Mouse (Mus musculus): ENCODE measurements around the gene Sgms2. TPM values are rescaled to one million over a fixed set of nuclear protein-coding genes. Genes with fewer than 3 reads are reported as not detected.

Gene Sgms2
- polyA plus RNA-seq, 1 experiment from 2014 or later, result 9.2 TPM

DNA sequence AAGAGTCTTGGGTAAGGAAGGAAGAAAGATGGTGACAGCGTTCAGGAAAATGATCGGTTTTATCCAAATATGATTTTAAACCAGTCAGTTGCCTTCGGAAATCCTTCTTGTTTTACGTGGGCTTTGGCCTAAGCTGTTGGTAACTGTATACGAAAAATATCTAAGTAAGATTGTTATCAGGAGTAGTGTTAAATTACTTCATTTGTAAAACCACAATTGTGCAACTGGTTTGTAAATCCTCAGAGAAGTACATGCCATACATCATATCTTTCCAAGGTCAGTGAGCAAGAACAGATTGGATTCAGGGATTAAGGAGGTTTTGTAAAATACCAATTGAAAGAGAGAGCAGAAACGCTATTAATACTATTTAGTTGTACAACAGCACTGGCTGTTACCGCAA, 185.0 kb downstream of the Sgms2 start:
- H3K4me2 ChIP-seq (ENCODE audit: low read depth, low read length), result no peak overlapping the region
- ATAC-seq, result no peak
- H3K4me3 ChIP-seq (ENCODE audit: low read depth, low read length), result no peak overlapping the region
- H3K27ac ChIP-seq (ENCODE audit: low read depth), result no peak overlapping the region
- H3K9ac ChIP-seq (replicated peaks), result no peak overlapping the region
- 82% methylated on average over 7 of the region's 7 CpGs for WGBS (ENCODE audit: insufficient replicate concordance)
- peaks cover 3% of the 10 kb centered on the region; the same call in 1 of the 2 replicates for H3K9me3 ChIP-seq (ENCODE audit: low read length)
- TF ChIP-seq EP300 (IDR thresholded peaks at IDR 0.05; ENCODE audit: low read depth), result no peak
- no peak for TF ChIP-seq CTCF (IDR thresholded peaks at IDR 0.05; ENCODE audit: low read depth)
- no peaks in the 10 kb centered on the region for H3K27me3 ChIP-seq (ENCODE audit: insufficient read depth, low read length)
- H3K36me3 ChIP-seq (replicated peaks; ENCODE audit: insufficient read depth, low read length), result no peaks in the 10 kb centered on the region
- peaks cover 11% of the 10 kb centered on the region for H3K4me1 ChIP-seq (ENCODE audit: insufficient read depth)
- DNase-seq, result no peak

DNA sequence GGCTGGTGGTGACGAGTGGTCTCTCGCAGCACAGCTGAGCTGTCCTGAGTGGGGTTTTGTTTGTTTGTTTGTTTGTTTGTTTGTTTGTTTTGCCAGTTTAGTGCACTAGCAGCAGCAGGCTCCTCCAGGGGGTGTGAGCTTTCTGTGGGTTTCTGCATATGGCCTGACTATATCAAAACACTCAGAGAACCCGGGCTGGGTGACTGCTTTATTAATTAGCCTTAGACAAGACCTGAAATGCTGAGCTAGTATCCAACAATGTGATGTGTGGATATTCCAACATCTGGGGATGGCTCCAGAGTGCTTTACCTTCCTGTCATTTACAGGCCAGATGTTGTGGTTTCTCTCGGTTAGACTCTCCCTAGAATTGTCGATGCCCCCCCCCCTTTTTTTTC, 187.9 kb downstream of the Sgms2 start:
- WGBS (ENCODE audit: insufficient replicate concordance), result 19% methylated on average over 5 of the region's 5 CpGs
- Histone ChIP-seq H3K36me3 (replicated peaks; ENCODE audit: insufficient read depth, low read length) (no peaks in the 10 kb centered on the region), H3K4me3 (ENCODE audit: low read depth, low read length) (peak overlapping the region; percentile 63), H3K9ac (replicated peaks) (0 out of 2 replicates have a peak overlapping the region, but pooled peaks have one; percentile 58), H3K9me3 (ENCODE audit: low read length) (no peaks in the 10 kb centered on the region), H3K4me1 (ENCODE audit: insufficient read depth) (peaks cover 8% of the 10 kb centered on the region), H3K27me3 (ENCODE audit: insufficient read depth, low read length) (no peaks in the 10 kb centered on the region), H3K27ac (ENCODE audit: low read depth) (no peak overlapping the region), H3K4me2 (ENCODE audit: low read depth, low read length) (peak overlapping the region; percentile 96)
- DNase-seq (no peak), ATAC-seq (peak; percentile 23)
- TF ChIP-seq EP300 (IDR thresholded peaks at IDR 0.05; ENCODE audit: low read depth), result no peak
- no peak for TF ChIP-seq CTCF (IDR thresholded peaks at IDR 0.05; ENCODE audit: low read depth)

DNA sequence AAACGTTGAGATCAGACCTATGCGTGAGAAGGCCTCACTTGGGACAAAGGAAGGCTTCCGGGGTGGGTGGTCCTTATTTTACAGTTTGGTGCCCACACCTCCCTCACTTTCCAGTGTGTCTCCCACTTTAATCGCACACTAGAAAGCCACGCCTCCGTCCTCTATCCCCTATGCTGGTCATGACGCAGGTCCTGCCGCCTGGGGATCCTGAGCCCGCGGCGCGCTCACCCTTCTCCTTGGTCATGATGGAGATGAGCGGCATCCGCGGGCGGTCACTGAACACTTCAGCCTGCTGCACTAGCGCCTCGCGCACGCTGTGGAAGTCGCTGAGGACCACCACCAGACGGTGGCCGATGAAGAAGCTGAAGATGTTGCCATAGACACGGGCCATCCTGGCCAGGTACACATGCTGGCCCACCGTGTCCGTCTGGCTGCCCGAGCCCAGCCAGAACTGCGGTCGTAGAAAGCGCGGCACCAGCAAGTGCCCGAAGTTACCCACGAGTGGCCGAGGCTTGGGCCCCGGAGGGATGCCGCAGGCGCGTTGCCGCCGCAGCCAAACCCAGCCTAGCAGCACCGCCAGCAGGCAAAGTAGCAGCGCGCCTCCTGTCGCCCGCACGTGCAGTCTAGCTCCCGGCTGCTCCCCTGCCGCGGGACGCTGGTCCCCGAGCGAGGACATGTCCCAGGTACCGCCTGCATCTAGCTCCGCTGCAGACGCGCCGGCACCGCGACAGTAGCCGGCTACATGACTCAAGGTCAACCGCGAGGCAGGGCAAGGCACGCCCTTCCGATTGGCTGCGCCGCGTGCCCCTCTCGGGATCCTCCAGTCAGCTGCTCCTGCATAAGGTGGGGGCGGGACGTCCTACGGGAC, 188.5 kb downstream of the Sgms2 start, which contains the start of gene Cyp2u1:
Gene Cyp2u1, minus strand, starts transcription at position 776 of the 868 bp plus-strand sequence.
- Histone ChIP-seq H3K36me3 (replicated peaks; ENCODE audit: insufficient read depth, low read length) (no peaks in the 10 kb centered on the region), H3K9ac (replicated peaks) (peak within 1 kb of the TSS; percentile 58; the same call in 1 of the 2 replicates), H3K27me3 (ENCODE audit: insufficient read depth, low read length) (no peaks in the 10 kb centered on the region), H3K4me1 (ENCODE audit: insufficient read depth) (peaks cover 8% of the 10 kb centered on the region), H3K4me3 (ENCODE audit: low read depth, low read length) (peak within 1 kb of the TSS; percentile 63), H3K4me2 (ENCODE audit: low read depth, low read length) (peak within 1 kb of the TSS; percentile 96), H3K9me3 (ENCODE audit: low read length) (no peaks in the 10 kb centered on the region), H3K27ac (ENCODE audit: low read depth) (no peak within 1 kb of the TSS)
- peak; percentile 95 for ATAC-seq
- no peak for TF ChIP-seq EP300 (IDR thresholded peaks at IDR 0.05; ENCODE audit: low read depth)
- TF ChIP-seq CTCF (IDR thresholded peaks at IDR 0.05; ENCODE audit: low read depth), result peak; percentile 40
- peak; percentile 83 for DNase-seq
- WGBS (ENCODE audit: insufficient replicate concordance), result 2% methylated on average over 65 of the region's 71 CpGs

DNA sequence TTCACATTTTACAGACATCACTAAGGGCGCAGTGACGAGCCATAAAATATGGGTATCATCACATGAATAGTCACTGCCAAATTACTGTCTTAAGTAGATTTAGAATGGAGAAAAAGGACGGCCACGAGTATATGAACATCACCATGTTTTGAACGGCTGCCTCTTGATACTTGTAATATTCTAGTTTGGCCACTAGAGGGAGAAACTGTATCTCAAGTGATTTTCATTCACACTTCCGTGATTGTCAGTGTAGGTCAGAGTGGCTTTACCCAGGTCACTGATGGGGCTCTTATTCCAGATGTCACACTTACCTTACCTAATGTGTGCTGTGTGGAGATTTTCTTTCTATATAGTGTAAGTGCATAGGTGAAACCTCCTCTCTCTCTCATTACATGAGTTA, 191.3 kb downstream of the Sgms2 start:
- Histone ChIP-seq H3K27me3 (ENCODE audit: insufficient read depth, low read length) (no peaks in the 10 kb centered on the region), H3K9me3 (ENCODE audit: low read length) (no peaks in the 10 kb centered on the region), H3K27ac (ENCODE audit: low read depth) (no peak overlapping the region), H3K4me2 (ENCODE audit: low read depth, low read length) (no peak overlapping the region), H3K4me3 (ENCODE audit: low read depth, low read length) (no peak overlapping the region), H3K4me1 (ENCODE audit: insufficient read depth) (peaks cover 8% of the 10 kb centered on the region), H3K9ac (replicated peaks) (no peak overlapping the region), H3K36me3 (replicated peaks; ENCODE audit: insufficient read depth, low read length) (no peaks in the 10 kb centered on the region)
- TF ChIP-seq EP300 (IDR thresholded peaks at IDR 0.05; ENCODE audit: low read depth) (no peak), CTCF (IDR thresholded peaks at IDR 0.05; ENCODE audit: low read depth) (peak; percentile 82)
- DNase-seq (no peak), ATAC-seq (no peak)
- WGBS (ENCODE audit: insufficient replicate concordance), result 6% methylated on average over 6 of the region's 6 CpGs

DNA sequence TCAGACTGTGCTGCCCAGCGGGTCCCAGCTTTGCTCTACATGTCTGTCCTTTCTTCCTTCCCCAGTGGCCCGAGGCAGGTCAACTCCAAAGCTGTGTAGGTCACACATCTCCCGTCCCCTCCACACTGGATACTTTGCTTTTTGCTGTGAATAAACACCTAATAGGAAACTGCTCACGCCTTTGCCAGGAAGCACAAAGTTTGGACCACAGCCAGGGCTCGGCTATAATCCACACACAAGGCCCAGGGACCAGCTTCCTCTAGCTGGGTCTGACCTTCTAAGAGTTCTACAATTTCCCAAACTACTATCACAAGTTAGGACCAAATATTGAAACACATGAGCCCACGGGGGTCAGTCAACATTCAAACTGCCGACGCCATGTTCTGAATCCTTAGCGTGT, 192.1 kb downstream of the Sgms2 start:
- Histone ChIP-seq H3K27me3 (ENCODE audit: insufficient read depth, low read length) (no peaks in the 10 kb centered on the region), H3K36me3 (replicated peaks; ENCODE audit: insufficient read depth, low read length) (no peaks in the 10 kb centered on the region), H3K27ac (ENCODE audit: low read depth) (no peak overlapping the region), H3K9ac (replicated peaks) (no peak overlapping the region), H3K9me3 (ENCODE audit: low read length) (no peaks in the 10 kb centered on the region), H3K4me3 (ENCODE audit: low read depth, low read length) (no peak overlapping the region), H3K4me1 (ENCODE audit: insufficient read depth) (peaks cover 8% of the 10 kb centered on the region), H3K4me2 (ENCODE audit: low read depth, low read length) (no peak overlapping the region)
- TF ChIP-seq CTCF (IDR thresholded peaks at IDR 0.05; ENCODE audit: low read depth) (no peak), EP300 (IDR thresholded peaks at IDR 0.05; ENCODE audit: low read depth) (no peak)
- ATAC-seq (no peak), DNase-seq (no peak)
- WGBS (ENCODE audit: insufficient replicate concordance), result 76% methylated on average over 9 of the region's 9 CpGs

DNA sequence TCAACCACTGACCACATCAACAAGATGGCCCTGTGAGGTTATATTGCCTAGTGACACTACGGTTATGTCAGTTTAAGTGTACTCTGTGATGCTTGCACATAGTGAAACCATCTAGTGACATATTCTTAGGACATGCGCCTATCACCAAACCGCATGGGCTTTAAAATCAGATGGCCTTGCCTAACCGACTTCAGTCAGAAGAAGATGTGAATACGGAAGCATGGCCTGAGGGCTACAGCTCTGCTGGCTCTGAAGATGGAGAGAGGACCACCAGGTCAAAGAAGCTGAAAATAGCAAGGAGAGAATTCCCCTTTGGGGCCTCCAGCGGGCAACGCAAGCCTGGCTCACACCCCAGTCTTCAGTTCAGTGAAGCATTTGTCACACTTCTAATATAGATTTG, 194.3 kb downstream of the Sgms2 start:
- TF ChIP-seq EP300 (IDR thresholded peaks at IDR 0.05; ENCODE audit: low read depth), result no peak
- TF ChIP-seq CTCF (IDR thresholded peaks at IDR 0.05; ENCODE audit: low read depth), result no peak
- no peak overlapping the region for H3K4me2 ChIP-seq (ENCODE audit: low read depth, low read length)

More for the DNA sequence above, 194.3 kb downstream of the Sgms2 start:
- whole genome bisulfite sequencing (ENCODE audit: insufficient replicate concordance), result 90% methylated on average over 7 of the region's 7 CpGs
- Histone ChIP-seq H3K4me3 (ENCODE audit: low read depth, low read length) (no peak overlapping the region), H3K36me3 (replicated peaks; ENCODE audit: insufficient read depth, low read length) (no peaks in the 10 kb centered on the region), H3K27me3 (ENCODE audit: insufficient read depth, low read length) (no peaks in the 10 kb centered on the region), H3K4me1 (ENCODE audit: insufficient read depth) (no peaks in the 10 kb centered on the region; the same call in 1 of the 2 replicates), H3K27ac (ENCODE audit: low read depth) (no peak overlapping the region), H3K9me3 (ENCODE audit: low read length) (no peaks in the 10 kb centered on the region), H3K9ac (replicated peaks) (no peak overlapping the region)
- DNase-seq (no peak), ATAC-seq (no peak)

All from liver, postnatal 0 days (tissue).